Mouse (Mus musculus) intestine, postnatal 0 days (tissue): ENCODE measurements at regions not wholly inside any gene's neighbourhood (a gene's known extent, or its start where the extent isn't known, plus 50 kb on each side); places are given as distances from the start of the nearest gene placed in this dataset.

ENCODE experiments used
- ATAC-seq: fragments of 200-750 bp; cut with Nextera tagmentation; 2 replicates; pipeline ENCODE4 v1.8.0; 2017; ENCODE audit warnings: mild to moderate bottlenecking, moderate TSS enrichment, moderate library complexity
- H3K27ac ChIP-seq: fragments of 300-500 bp; sonication (generic); 2 replicates; pipeline ENCODE4 v1.5.1; 2014; ENCODE audit warnings: mild to moderate bottlenecking, low read depth, low read length, moderate library complexity
- H3K27me3 ChIP-seq: fragments of 300-500 bp; sonication (generic); replicated peaks from 2 replicates; pipeline ENCODE4 v1.6.1; 2014; ENCODE audit warnings: low read length, mixed read lengths; ENCODE audit not compliant: control insufficient read depth, insufficient read depth
- H3K36me3 ChIP-seq: fragments of 300-500 bp; sonication (generic); 2 replicates; pipeline ENCODE4 v1.6.1; 2014; ENCODE audit warnings: mild to moderate bottlenecking, moderate library complexity; ENCODE audit not compliant: control insufficient read depth, insufficient read depth
- H3K4me1 ChIP-seq: fragments of 300-500 bp; sonication (generic); replicated peaks from 2 replicates; pipeline ENCODE4 v1.6.1; 2014; ENCODE audit warnings: antibody characterized with exemption, low read length, mixed read lengths; ENCODE audit not compliant: control insufficient read depth, insufficient read depth
- H3K4me2 ChIP-seq: fragments of 300-500 bp; sonication (generic); replicated peaks from 2 replicates; pipeline ENCODE4 v1.6.1; 2014; ENCODE audit warnings: low read depth, mild to moderate bottlenecking, moderate library complexity
- H3K4me3 ChIP-seq: fragments of 300-500 bp; sonication (generic); 2 replicates; pipeline ENCODE4 v1.5.1; 2014; ENCODE audit warnings: low read depth, low read length
- H3K9ac ChIP-seq: fragments of 300-500 bp; sonication (generic); 2 replicates; pipeline ENCODE4 v1.6.1; 2014; ENCODE audit warnings: mild to moderate bottlenecking, low read depth, low read length
- H3K9me3 ChIP-seq: fragments of 300-500 bp; sonication (generic); 2 replicates; pipeline ENCODE4 v1.6.1; 2016; ENCODE audit warnings: mixed run types; ENCODE audit not compliant: control insufficient read depth
- CTCF ChIP-seq: sonication (generic); IDR thresholded peaks from 2 replicates; pipeline ENCODE4 v1.5.1; 2016; ENCODE audit warnings: low read depth, mild to moderate bottlenecking, control low read depth, antibody characterized with exemption, moderate library complexity
- WGBS: fragments of 180-500 bp; shearing (Covaris S2); extraction: QIAGEN DNeasy Blood & Tissue Kit; methylation state at CpG from one replicate; pipeline ENCODE4 v1.1.7; 2014; 5-methylcytosine and 5-hydroxymethylcytosine counted together

DNA sequence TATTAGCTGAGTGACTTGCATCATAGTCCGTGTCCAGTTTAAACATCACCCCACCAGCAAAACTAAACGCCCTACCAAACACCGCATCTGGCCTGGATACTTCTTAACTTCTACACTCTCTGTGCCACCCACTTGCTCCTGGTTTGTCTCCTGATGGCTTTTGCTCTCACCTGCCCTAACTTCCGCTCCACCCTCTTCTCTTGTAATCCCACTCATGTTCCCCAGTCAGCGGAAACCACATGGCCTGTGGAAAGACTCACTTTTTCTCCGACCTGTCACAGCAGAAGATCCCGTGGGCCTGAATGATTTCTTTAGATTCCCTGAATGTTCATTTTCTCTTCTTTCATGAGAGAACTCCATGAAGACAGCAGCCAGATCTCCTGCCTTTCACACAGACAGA is 86.1 kb upstream of the Lgalsl start:
- no peak for ATAC-seq
- Histone ChIP-seq H3K27ac (no peak overlapping the region), H3K9ac (no peak overlapping the region), H3K27me3 (no peaks in the 10 kb centered on the region), H3K4me3 (no peak overlapping the region), H3K36me3 (no peaks in the 10 kb centered on the region), H3K4me1 (no peaks in the 10 kb centered on the region), H3K9me3 (no peaks in the 10 kb centered on the region), H3K4me2 (no peak overlapping the region)
- 89% methylated on average over 7 of the region's 7 CpGs for WGBS
- no peak for TF ChIP-seq CTCF

DNA sequence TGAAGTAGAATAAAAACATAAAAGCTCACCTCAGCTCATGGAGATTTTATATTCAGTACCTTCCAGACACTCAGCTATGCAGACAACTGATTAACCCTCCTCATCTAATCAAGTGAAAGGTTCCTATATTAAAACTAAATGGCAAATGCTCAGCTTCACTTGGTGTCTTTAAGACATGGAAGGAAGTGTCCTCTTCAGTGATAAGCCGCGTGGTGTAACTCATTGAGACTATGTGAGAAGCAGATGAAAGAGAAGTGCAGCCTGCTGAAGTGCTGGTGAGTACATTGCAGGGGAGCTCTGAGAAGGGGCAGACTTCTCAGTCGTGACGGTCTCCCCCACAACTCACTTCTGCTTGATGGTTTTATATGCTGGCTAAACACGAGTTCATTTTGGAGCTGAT is 86.6 kb upstream of the Lgalsl start:
- H3K4me1 ChIP-seq, result no peaks in the 10 kb centered on the region
- H3K27ac ChIP-seq, result no peak overlapping the region
- TF ChIP-seq CTCF, result no peak

GRCm38 (mm10) chr11:20923115-20923514 is 92.3 kb upstream of the Lgalsl start:
- H3K4me3 ChIP-seq, result no peak overlapping the region
- H3K4me2 ChIP-seq, result no peak overlapping the region
- H3K27me3 ChIP-seq, result no peaks in the 10 kb centered on the region
- 75% methylated on average over 6 of the region's 6 CpGs for WGBS
- no peaks in the 10 kb centered on the region for H3K4me1 ChIP-seq
- ATAC-seq, result no peak
- H3K9ac ChIP-seq, result no peak overlapping the region
- H3K27ac ChIP-seq, result no peak overlapping the region
- no peaks in the 10 kb centered on the region for H3K9me3 ChIP-seq
- no peak for TF ChIP-seq CTCF
- H3K36me3 ChIP-seq, result no peaks in the 10 kb centered on the region

More for the DNA sequence above, 86.6 kb upstream of the Lgalsl start:
- no peak for ATAC-seq
- H3K36me3 ChIP-seq, result no peaks in the 10 kb centered on the region
- no peaks in the 10 kb centered on the region for H3K27me3 ChIP-seq
- H3K4me3 ChIP-seq, result no peak overlapping the region
- WGBS, result 70% methylated on average over 5 of the region's 5 CpGs
- H3K9me3 ChIP-seq, result no peaks in the 10 kb centered on the region
- no peak overlapping the region for H3K9ac ChIP-seq
- H3K4me2 ChIP-seq, result no peak overlapping the region

- H3K9ac ChIP-seq, result no peak overlapping the region
- H3K9me3 ChIP-seq, result no peaks in the 10 kb centered on the region
- ATAC-seq, result no peak
- no peak overlapping the region for H3K4me3 ChIP-seq
- H3K4me1 ChIP-seq, result no peaks in the 10 kb centered on the region; the same call in 1 of the 2 replicates
- H3K27ac ChIP-seq, result no peak overlapping the region
- TF ChIP-seq CTCF, result no peak
- no peak overlapping the region for H3K4me2 ChIP-seq
- no peaks in the 10 kb centered on the region for H3K36me3 ChIP-seq
- H3K27me3 ChIP-seq, result no peaks in the 10 kb centered on the region
- 85% methylated on average over 1 of the region's 1 CpGs for WGBS
These were observed 98.6 kb upstream of the Lgalsl start for GRCm38 (mm10) chr11:20929426-20929825.

- no peak overlapping the region for H3K4me3 ChIP-seq
- no peaks in the 10 kb centered on the region for H3K36me3 ChIP-seq
- 54% methylated on average over 2 of the region's 2 CpGs for WGBS
- no peaks in the 10 kb centered on the region; the same call in 1 of the 2 replicates for H3K4me1 ChIP-seq
- no peaks in the 10 kb centered on the region for H3K27me3 ChIP-seq
- no peak for TF ChIP-seq CTCF
- no peaks in the 10 kb centered on the region for H3K9me3 ChIP-seq
- no peak overlapping the region for H3K9ac ChIP-seq
- H3K4me2 ChIP-seq, result no peak overlapping the region
- no peak overlapping the region for H3K27ac ChIP-seq
- ATAC-seq, result no peak
These were observed 99.2 kb upstream of the Lgalsl start for GRCm38 (mm10) chr11:20930045-20930444.

GRCm38 (mm10) chr11:20930573-20930972 is 99.7 kb upstream of the Lgalsl start:
- H3K9ac ChIP-seq, result no peak overlapping the region
- H3K36me3 ChIP-seq, result no peaks in the 10 kb centered on the region
- no peak overlapping the region for H3K4me3 ChIP-seq
- no peak for TF ChIP-seq CTCF
- ATAC-seq, result no peak
- WGBS, result 88% methylated on average over 5 of the region's 5 CpGs
- H3K27me3 ChIP-seq, result no peaks in the 10 kb centered on the region
- no peaks in the 10 kb centered on the region; the same call in 1 of the 2 replicates for H3K4me1 ChIP-seq
- H3K4me2 ChIP-seq, result no peak overlapping the region
- H3K9me3 ChIP-seq, result no peaks in the 10 kb centered on the region
- H3K27ac ChIP-seq, result no peak overlapping the region
